Mouse (Mus musculus): ENCODE data around the gene Fam114a2.

Gene Fam114a2

GRCm38 (mm10) chr11:57434153-57434552 lies 84.3 kb downstream of the Fam114a2 start:
- no peak for DNase-seq (ENCODE audit: low read depth, low spot score)

Measured in brain, embryonic 18.5 days (tissue).